Mouse (Mus musculus) layer of hippocampus, adult 8-10 months (tissue): ENCODE measurements around the gene Prr14l. TPM values are rescaled to one million over a fixed set of nuclear protein-coding genes. Genes with fewer than 3 reads are reported as not detected.

ENCODE experiments used
- total RNA-seq, 4 experiments: library from RNA; stranded (reverse); gene quantifications; 2 replicates each; pipeline ENCODE4 v1.2.4; 2022

The Prr14l gene
- total RNA-seq, 4 experiments from 2014 or later = 42.3 to 65.8 (median 48.6) TPM

Other genes with a start within 250 kb of the Prr14l start
- 10 to 100 TPM; 12.8 to 15.5 (median 14.2) TPM for gene Yes1, start 243.1 kb downstream of the Prr14l start, total RNA-seq
- gene Pisd, start 68.6 kb downstream of the Prr14l start, total RNA-seq = 10 to 100 TPM; 60.9 to 65.6 (median 65.0) TPM
- gene Gm20671, start 27.1 kb downstream of the Prr14l start, total RNA-seq = not detected
- 10 to 100 TPM; 68.2 to 75.3 (median 72.5) TPM for gene Depdc5, start 9.4 kb upstream of the Prr14l start, total RNA-seq
- gene Ywhah, start 164.6 kb upstream of the Prr14l start, total RNA-seq = 1,000 to 10,000 TPM in 3 of 4 experiments, 100 to 1,000 TPM in 1; 959 to 1,113 (median 1,048) TPM
- under 1 TPM; 0.08 to 0.33 (median 0.18) TPM for gene Slc5a1, start 250.0 kb upstream of the Prr14l start, total RNA-seq